Mouse (Mus musculus) stomach, postnatal 0 days (tissue): ENCODE results near the gene Olfml3. TPM values are rescaled to one million over a fixed set of nuclear protein-coding genes. Genes with fewer than 3 reads are reported as not detected.

Source experiments
- ATAC-seq: fragments of 200-750 bp; cut with Nextera tagmentation; 2 replicates; pipeline ENCODE4 v1.8.0; 2017; ENCODE audit not compliant: low FRiP score, low TSS enrichment
- DNase-seq: peaks from one replicate; pipeline ENCODE4 v3.0.0-alpha.2; 2016; ENCODE audit warnings: low spot score
- H3K27ac ChIP-seq: fragments of 300-500 bp; sonication (generic); replicated peaks from 2 replicates; pipeline ENCODE4 v1.5.1; 2014; ENCODE audit warnings: mild to moderate bottlenecking, control low read depth
- H3K27me3 ChIP-seq: fragments of 300-500 bp; sonication (generic); 2 replicates; pipeline ENCODE4 v1.6.1; 2014; ENCODE audit warnings: low read length; ENCODE audit not compliant: control insufficient read depth, insufficient read depth
- H3K36me3 ChIP-seq: fragments of 300-500 bp; sonication (generic); 2 replicates; pipeline ENCODE4 v1.6.1; 2014; ENCODE audit warnings: low read length, mixed read lengths; ENCODE audit not compliant: control insufficient read depth, insufficient read depth
- H3K4me1 ChIP-seq: fragments of 300-500 bp; sonication (generic); replicated peaks from 2 replicates; pipeline ENCODE4 v1.6.1; 2014; ENCODE audit warnings: antibody characterized with exemption; ENCODE audit not compliant: control insufficient read depth, insufficient read depth
- H3K4me2 ChIP-seq: fragments of 300-500 bp; sonication (generic); replicated peaks from 2 replicates; pipeline ENCODE4 v1.6.1; 2014; ENCODE audit warnings: low read depth, mild to moderate bottlenecking, control low read depth, moderate library complexity
- H3K4me3 ChIP-seq: fragments of 300-500 bp; sonication (generic); 2 replicates; pipeline ENCODE4 v1.5.1; 2014; ENCODE audit warnings: low read depth, low read length, control low read depth
- H3K9ac ChIP-seq: fragments of 300-500 bp; sonication (generic); 2 replicates; pipeline ENCODE4 v1.6.1; 2014; ENCODE audit warnings: mild to moderate bottlenecking, low read length, control low read depth, mixed read lengths
- H3K9me3 ChIP-seq: fragments of 300-500 bp; sonication (generic); 2 replicates; pipeline ENCODE4 v1.6.1; 2016; ENCODE audit warnings: low read length; ENCODE audit not compliant: control insufficient read depth
- CTCF ChIP-seq: IDR thresholded peaks from 2 replicates; pipeline ENCODE4 v1.5.1; 2016; ENCODE audit warnings: antibody characterized with exemption, low read depth, mild to moderate bottlenecking, moderate library complexity
- EP300 ChIP-seq: optimal IDR thresholded peaks from 2 replicates; pipeline ENCODE3; 2016; ENCODE audit warnings: antibody characterized with exemption
- WGBS: fragments of 180-500 bp; shearing (Covaris S2); extraction: QIAGEN DNeasy Blood & Tissue Kit; methylation state at CpG from one replicate; pipeline ENCODE4 v1.1.7; 2014; 5-methylcytosine and 5-hydroxymethylcytosine counted together
- polyA plus RNA-seq: library from polyadenylated mRNA; unstranded; fragments of >200 nt; fragmentation: Nextera tagmentation; extraction: Ambion mirVana; gene quantifications from 2 replicates; pipeline ENCODE4 v1.2.1, GENCODE M21; 2015

The Olfml3 gene
- polyA plus RNA-seq, 1 experiment from 2014 or later, result 18.0 TPM

DNA sequence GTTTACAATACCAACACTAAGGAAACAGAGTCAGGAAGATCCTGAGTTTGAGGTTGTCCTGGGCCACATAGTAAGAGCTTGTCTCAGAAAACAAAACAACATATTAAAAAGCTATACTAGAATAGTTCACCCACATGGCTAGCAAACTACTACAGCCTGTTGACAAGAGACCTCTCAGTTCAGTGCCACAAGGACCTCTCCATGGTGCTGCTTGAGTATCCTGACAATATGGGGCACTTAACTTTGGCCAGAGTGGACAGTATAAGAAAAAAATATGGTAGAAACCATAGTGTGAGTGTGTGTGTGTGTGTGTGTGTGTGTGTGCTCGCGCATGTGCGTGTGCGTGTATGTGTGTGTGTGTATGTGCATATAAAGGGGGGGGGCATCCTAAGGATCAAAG lies 25.6 kb downstream of the Olfml3 start:
- Histone ChIP-seq H3K27ac (no peak overlapping the region), H3K4me1 (no peaks in the 10 kb centered on the region), H3K9me3 (no peaks in the 10 kb centered on the region), H3K27me3 (no peaks in the 10 kb centered on the region), H3K4me2 (no peak overlapping the region), H3K4me3 (no peak overlapping the region), H3K36me3 (no peaks in the 10 kb centered on the region), H3K9ac (no peak overlapping the region)
- DNase-seq, result no peak
- TF ChIP-seq EP300 (no peak), CTCF (no peak)
- no peak for ATAC-seq
- WGBS, result 97% methylated on average over 4 of the region's 4 CpGs

- no peak overlapping the region for H3K4me3 ChIP-seq
- no peak overlapping the region for H3K9ac ChIP-seq
- DNase-seq, result no peak
- TF ChIP-seq EP300, result no peak
- TF ChIP-seq CTCF, result no peak
- ATAC-seq, result no peak
- H3K9me3 ChIP-seq, result no peaks in the 10 kb centered on the region
- 86% methylated on average over 5 of the region's 5 CpGs for WGBS
- no peaks in the 10 kb centered on the region for H3K27me3 ChIP-seq
- no peak overlapping the region for H3K4me2 ChIP-seq
- H3K36me3 ChIP-seq, result no peaks in the 10 kb centered on the region
- no peaks in the 10 kb centered on the region for H3K4me1 ChIP-seq
- H3K27ac ChIP-seq, result no peak overlapping the region
These were observed 28.2 kb downstream of the Olfml3 start for GRCm38 (mm10) chr3:103709470-103710040.

DNA sequence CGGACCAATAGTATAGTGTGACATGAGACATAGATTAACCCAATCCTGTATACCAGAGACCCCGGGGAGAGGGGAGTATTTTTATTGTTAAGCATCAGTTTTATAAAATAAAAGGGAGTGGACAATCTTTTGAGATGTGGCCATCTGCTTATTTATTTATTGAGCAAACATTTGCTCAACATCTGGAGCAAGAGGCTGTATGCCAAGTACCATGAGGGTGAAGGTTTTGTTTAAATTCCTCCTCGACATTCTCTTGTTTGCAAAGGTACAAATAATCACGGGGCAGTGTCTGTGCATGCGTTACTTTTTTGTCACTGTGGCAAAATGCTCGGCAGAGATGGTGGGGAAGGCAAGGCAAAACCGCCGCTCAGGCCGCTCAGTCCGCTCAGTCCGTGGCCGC lies 32.4 kb downstream of the Olfml3 start:
- DNase-seq (no peak), ATAC-seq (no peak)
- no peaks in the 10 kb centered on the region for H3K4me1 ChIP-seq
- H3K4me2 ChIP-seq, result no peak overlapping the region
- no peak overlapping the region for H3K27ac ChIP-seq
- TF ChIP-seq CTCF, result no peak
- TF ChIP-seq EP300, result no peak
- no peak overlapping the region for H3K4me3 ChIP-seq
- no peaks in the 10 kb centered on the region for H3K9me3 ChIP-seq
- H3K36me3 ChIP-seq, result no peaks in the 10 kb centered on the region
- H3K9ac ChIP-seq, result no peak overlapping the region
- no peaks in the 10 kb centered on the region for H3K27me3 ChIP-seq
- WGBS, result 61% methylated on average over 12 of the region's 12 CpGs

DNA sequence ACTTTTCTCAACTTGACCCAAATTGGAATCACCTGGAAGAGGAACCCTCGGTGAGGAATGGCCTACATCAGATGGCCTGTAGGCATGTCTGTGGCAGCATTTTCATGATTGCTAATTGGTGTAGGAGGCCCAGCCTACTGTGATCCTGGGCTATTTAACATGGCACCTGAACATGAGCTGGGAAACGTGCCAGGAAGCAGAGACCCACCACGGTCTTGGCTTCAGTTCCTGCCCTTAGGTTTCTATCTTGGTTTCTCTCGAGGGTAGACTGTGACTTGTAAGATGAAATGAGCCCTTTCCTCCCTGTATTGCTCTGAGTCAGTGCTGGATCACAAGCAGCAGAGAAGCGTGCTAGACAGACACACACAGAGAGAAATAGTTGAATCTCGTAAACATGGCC lies 33.1 kb downstream of the Olfml3 start:
- DNase-seq, result no peak
- no peaks in the 10 kb centered on the region for H3K36me3 ChIP-seq
- no peak overlapping the region for H3K4me3 ChIP-seq
- no peak for ATAC-seq
- no peak overlapping the region for H3K27ac ChIP-seq
- no peak overlapping the region for H3K9ac ChIP-seq
- no peaks in the 10 kb centered on the region for H3K9me3 ChIP-seq
- no peak overlapping the region for H3K4me2 ChIP-seq
- H3K27me3 ChIP-seq, result no peaks in the 10 kb centered on the region
- no peak for TF ChIP-seq CTCF
- TF ChIP-seq EP300, result no peak
- H3K4me1 ChIP-seq, result no peaks in the 10 kb centered on the region
- 66% methylated on average over 6 of the region's 6 CpGs for WGBS

GRCm38 (mm10) chr3:103696388-103696925 lies 41.3 kb downstream of the Olfml3 start:
- H3K4me2 ChIP-seq, result no peak overlapping the region
- H3K27me3 ChIP-seq, result no peaks in the 10 kb centered on the region
- WGBS, result 81% methylated on average over 1 of the region's 1 CpGs

GRCm38 (mm10) chr3:103695556-103695955 lies 42.2 kb downstream of the Olfml3 start:
- Histone ChIP-seq H3K36me3 (no peaks in the 10 kb centered on the region), H3K27me3 (no peaks in the 10 kb centered on the region), H3K9me3 (no peaks in the 10 kb centered on the region), H3K27ac (no peak overlapping the region), H3K4me3 (no peak overlapping the region), H3K4me1 (no peaks in the 10 kb centered on the region), H3K9ac (no peak overlapping the region), H3K4me2 (no peak overlapping the region)
- ATAC-seq, result no peak
- TF ChIP-seq EP300 (no peak), CTCF (no peak)
- DNase-seq, result no peak
- 52% methylated on average over 3 of the region's 3 CpGs for WGBS

More at GRCm38 (mm10) chr3:103696388-103696925, 41.3 kb downstream of the Olfml3 start:
- no peak overlapping the region for H3K4me3 ChIP-seq
- TF ChIP-seq EP300, result no peak
- no peak for TF ChIP-seq CTCF
- ATAC-seq, result no peak
- no peaks in the 10 kb centered on the region for H3K36me3 ChIP-seq
- H3K4me1 ChIP-seq, result no peaks in the 10 kb centered on the region
- no peaks in the 10 kb centered on the region for H3K9me3 ChIP-seq
- H3K27ac ChIP-seq, result no peak overlapping the region
- H3K9ac ChIP-seq, result no peak overlapping the region
- no peak for DNase-seq
